Mouse (Mus musculus) gastrocnemius, postnatal 36 days (tissue): ENCODE measurements around the gene Lztfl1. TPM values are rescaled to one million over a fixed set of nuclear protein-coding genes. Genes with fewer than 3 reads are reported as not detected.
"Not testable (repeated sequence)": the region's sequence is repeated elsewhere in the genome, so short reads cannot be mapped to it uniquely, and the experiment has no call there.

Source experiments
- DNase-seq, 2 experiments: peaks; one replicate each; pipeline ENCODE4 v3.0.0; 2022
- intact Hi-C: fragments of 180-260 bp; cut with DNase I; formaldehyde crosslinking; loops from one replicate; pipeline ENCODE4 v1.15.1; 2025
- total RNA-seq, 2 experiments: library from RNA; stranded (reverse); gene quantifications; 2 replicates each; pipeline ENCODE4 v1.2.3; 2021

Lztfl1 gene
- total RNA-seq, 2 experiments from 2014 or later = 16.3 to 20.4 TPM

DNA sequence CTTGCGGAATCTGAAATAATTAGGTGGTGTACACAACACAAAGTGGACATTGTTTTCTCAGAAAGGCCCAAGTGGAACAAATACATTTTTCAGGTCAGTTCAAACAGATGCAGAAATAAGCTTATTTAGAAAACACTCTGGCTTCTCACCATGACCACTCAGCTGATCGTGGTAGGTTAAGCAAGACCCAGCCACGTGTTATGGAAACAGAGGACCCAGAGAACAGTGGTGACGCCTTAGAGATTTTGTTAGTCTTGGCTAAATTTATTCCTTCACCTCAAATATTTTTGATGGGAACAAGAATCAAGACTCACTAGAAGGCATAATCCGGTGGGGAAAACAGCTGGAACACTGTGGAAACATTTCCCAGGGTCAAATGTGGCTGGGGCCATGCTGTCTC is 31.3 kb downstream of the Lztfl1 start:
- DNase-seq = no peak
- intact Hi-C loops = no loop called here

GRCm38 (mm10) chr9:123683704-123684103 is 33.8 kb downstream of the Lztfl1 start:
- intact Hi-C loops = no loop called here
- no peak for DNase-seq

DNA sequence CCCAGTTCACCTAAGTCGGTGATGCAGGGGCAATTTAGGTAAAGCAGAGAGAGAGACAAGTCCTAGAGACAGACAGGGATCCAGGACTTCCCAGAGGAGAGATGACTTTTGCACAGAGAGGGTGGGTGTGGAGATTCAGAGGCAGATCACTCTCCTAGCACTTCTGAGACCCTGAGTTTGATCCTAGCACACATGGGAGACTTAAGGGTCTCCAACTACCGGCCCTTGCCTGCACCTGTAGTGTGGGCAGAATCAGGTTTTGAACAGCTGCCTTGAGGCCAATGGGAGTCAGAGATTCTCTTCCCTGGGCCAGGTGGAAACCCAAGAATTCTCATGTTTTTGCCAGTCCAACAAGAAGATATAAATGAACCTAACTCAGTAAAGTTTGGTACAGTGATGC is 38.3 kb downstream of the Lztfl1 start:
- intact Hi-C loops = no loop called here
- DNase-seq = no peak

GRCm38 (mm10) chr9:123678327-123679105 is 39.0 kb downstream of the Lztfl1 start, which contains the start of the genes Ccr9 and Slc6a20a:
Gene Ccr9 (plus strand): TSS chr9:123678439.
Gene Slc6a20a (minus strand): TSS chr9:123678885.
- intact Hi-C loops = no loop called here
- DNase-seq = no peak

DNA sequence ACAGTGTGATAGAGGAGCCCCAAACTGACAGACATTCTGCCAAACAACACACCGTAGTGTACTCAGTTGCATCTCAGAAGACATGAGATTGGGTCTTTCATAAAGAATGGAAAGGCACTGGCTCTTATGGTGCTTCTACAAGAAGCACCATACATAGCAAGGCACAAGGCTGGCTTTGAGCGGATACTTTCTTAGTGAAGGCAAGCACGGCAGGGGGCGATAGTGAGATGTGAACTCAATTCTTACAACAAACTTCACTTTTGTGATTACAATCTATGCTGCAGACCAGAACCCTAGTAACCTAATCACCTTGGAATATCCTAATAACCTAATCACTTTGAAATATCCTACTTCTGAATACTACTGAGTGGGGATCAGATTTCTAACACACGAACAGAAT is 51.9 kb downstream of the Lztfl1 start:
- intact Hi-C loops = no loop called here
- peak in 1 of 2 experiments; percentile 23 for DNase-seq

DNA sequence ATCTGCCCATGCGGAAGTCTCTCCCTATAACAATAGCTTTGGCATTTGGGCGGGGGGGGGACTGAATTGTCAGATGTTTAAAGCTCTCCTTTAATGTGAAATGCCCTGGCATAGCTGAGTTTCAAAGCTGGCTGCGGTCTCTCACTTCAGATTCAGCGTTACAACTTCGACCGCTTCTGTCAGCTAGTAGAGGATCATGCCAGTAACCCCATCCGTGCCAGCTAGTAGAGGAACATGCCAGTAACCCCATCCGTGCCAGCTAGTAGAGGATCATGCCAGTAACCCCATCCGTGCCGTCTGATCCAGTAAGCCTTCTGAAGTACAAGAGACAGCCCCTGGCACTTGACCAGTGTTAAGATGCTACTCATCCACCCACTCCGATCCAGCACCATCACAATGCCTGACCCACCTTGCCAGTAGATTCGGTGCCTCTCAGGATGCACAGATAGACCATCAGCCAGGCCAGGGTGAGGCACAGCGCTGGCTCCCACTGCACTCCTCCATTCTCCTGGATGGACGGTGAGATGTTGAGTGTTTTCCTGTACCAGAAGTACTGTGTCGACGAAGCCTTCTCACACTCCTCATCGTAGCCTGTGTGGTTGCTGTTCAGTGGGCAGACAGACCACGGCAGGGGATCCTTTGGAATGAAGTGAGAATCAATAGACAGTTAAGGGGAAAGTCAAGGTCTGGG is 57.4 kb downstream of the Lztfl1 start:
- intact Hi-C loops = loop anchor here (5.0 kb wide), 1 partner anchor 48 kb away; no protein-coding TSS in a partner anchor
- DNase-seq = not testable (repeated sequence)

GRCm38 (mm10) chr9:123658981-123659380 is 58.5 kb downstream of the Lztfl1 start:
- DNase-seq = no peak
- intact Hi-C loops = no loop called here

GRCm38 (mm10) chr9:123657457-123657856 is 60.0 kb downstream of the Lztfl1 start:
- intact Hi-C loops = no loop called here
- no peak for DNase-seq

- no peak for DNase-seq
- intact Hi-C loops = no loop called here
Measured at GRCm38 (mm10) chr9:123651369-123651768, 66.1 kb downstream of the Lztfl1 start.

GRCm38 (mm10) chr9:123649785-123650511 is 67.5 kb downstream of the Lztfl1 start:
- intact Hi-C loops = no loop called here

More at GRCm38 (mm10) chr9:123649785-123650511, 67.5 kb downstream of the Lztfl1 start:
- DNase-seq = no peak

Other genes with a start within 250 kb of the Lztfl1 start
- 10 to 100 TPM; 28.4 to 32.1 TPM for gene Limd1, start 239.0 kb downstream of the Lztfl1 start, total RNA-seq
- 10 to 100 TPM; 16.1 to 19.7 TPM for gene Sacm1l, start 187.9 kb downstream of the Lztfl1 start, total RNA-seq
- not detected for gene Slc6a20b, start 85.1 kb downstream of the Lztfl1 start, total RNA-seq
- gene Ccr9, start 39.3 kb downstream of the Lztfl1 start, total RNA-seq = 1 to 10 TPM in 1 of 2 experiments, not detected in 1; 1.3 TPM
- not detected for gene Slc6a20a, start 38.8 kb downstream of the Lztfl1 start, total RNA-seq
- gene Cxcr6, start 88.8 kb upstream of the Lztfl1 start, total RNA-seq = not detected
- 100 to 1,000 TPM; 170 to 201 TPM for gene Fyco1, start 134.2 kb upstream of the Lztfl1 start, total RNA-seq
- not detected for gene Xcr1, start 144.3 kb upstream of the Lztfl1 start, total RNA-seq